Mouse (Mus musculus) CH12.LX (cell line): ENCODE data around the gene Nbas. TPM values are rescaled to one million over a fixed set of nuclear protein-coding genes. Genes with fewer than 3 reads are reported as not detected.

Experiments used
- DNase-seq: peaks from one replicate; pipeline ENCODE4 v3.0.0-alpha.2; 2013; ENCODE audit errors: extremely low read depth
- H3K27ac ChIP-seq: 2 replicates; pipeline ENCODE4 v1.5.1; 2012; ENCODE audit warnings: low read depth, mild to moderate bottlenecking, control low read depth, moderate library complexity; ENCODE audit not compliant: insufficient read depth
- H3K27me3 ChIP-seq: replicated peaks from 2 replicates; pipeline ENCODE3; 2012; ENCODE audit warnings: inconsistent platforms
- H3K36me3 ChIP-seq, 2 experiments: replicated peaks in 1 of 2; 2 replicates each; pipeline versions ENCODE3 to v1.6.1; 2012; ENCODE audit warnings: inconsistent platforms in 1 of 2, low read length in 1 of 2, mild to moderate bottlenecking in 1 of 2, mixed read lengths in 1 of 2, moderate library complexity in 1 of 2; ENCODE audit not compliant: control insufficient read depth in 1 of 2, insufficient read depth in 1 of 2
- H3K4me1 ChIP-seq, 2 experiments: 2 replicates each; pipeline ENCODE4 v1.6.1; 2012; ENCODE audit warnings: inconsistent platforms in 1 of 2, moderate library complexity in 1 of 2; ENCODE audit not compliant: insufficient read depth in 2 of 2, control insufficient read depth in 1 of 2
- H3K4me2 ChIP-seq: 2 replicates; pipeline ENCODE4 v1.6.1; 2012; ENCODE audit warnings: low read depth, mild to moderate bottlenecking, control low read depth; ENCODE audit not compliant: poor library complexity, insufficient read depth, severe bottlenecking
- H3K4me3 ChIP-seq, 3 experiments: fragments of 150-350 bp in 1 of 3; sonication (generic) in 1 of 3; replicated peaks in 1 of 3; 2 replicates each; pipeline versions ENCODE3 to v1.5.1; 2011 to 2012; ENCODE audit warnings: low read depth in 2 of 3, low read length in 2 of 3, mild to moderate bottlenecking in 2 of 3, moderate library complexity in 2 of 3, control low read depth in 1 of 3, improper control_type of control experiment in 1 of 3, inconsistent platforms in 1 of 3, mixed read lengths in 1 of 3; ENCODE audit not compliant: poor library complexity in 1 of 3
- H3K79me2 ChIP-seq: replicated peaks from 2 replicates; pipeline ENCODE4 v1.6.1; 2012; ENCODE audit warnings: mild to moderate bottlenecking, moderate library complexity; ENCODE audit not compliant: control insufficient read depth, poor library complexity, insufficient read depth, severe bottlenecking; ENCODE audit errors: extremely low read depth
- H3K9ac ChIP-seq: 2 replicates; pipeline ENCODE4 v1.6.1; 2012; ENCODE audit warnings: low read depth, mild to moderate bottlenecking, control low read depth, moderate library complexity; ENCODE audit not compliant: insufficient read depth
- H3K9me3 ChIP-seq: replicated peaks from 2 replicates; pipeline ENCODE3; 2012; ENCODE audit warnings: low read length, inconsistent platforms, mixed read lengths
- BHLHE40 ChIP-seq: IDR thresholded peaks from 2 replicates; pipeline ENCODE4 v1.6.1; 2011; ENCODE audit warnings: mild to moderate bottlenecking, low read depth, low read length, improper control_type of control experiment
- CHD2 ChIP-seq: IDR thresholded peaks from 2 replicates; pipeline ENCODE4 v1.6.1; 2011; ENCODE audit warnings: low read length, improper control_type of control experiment
- E2F4 ChIP-seq: IDR thresholded peaks from 2 replicates; pipeline ENCODE4 v1.6.1; 2011; ENCODE audit warnings: low read depth, low read length, improper control_type of control experiment; ENCODE audit not compliant: insufficient replicate concordance
- ELF1 ChIP-seq: IDR thresholded peaks from 2 replicates; pipeline ENCODE4 v1.6.1; 2014; ENCODE audit warnings: low read depth, mild to moderate bottlenecking, inconsistent platforms, low read length, improper control_type of control experiment
- HCFC1 ChIP-seq: IDR thresholded peaks from 2 replicates; pipeline ENCODE4 v1.6.1; 2012; ENCODE audit warnings: low read depth, mild to moderate bottlenecking, inconsistent platforms, low read length, improper control_type of control experiment
- JUND ChIP-seq: conservative IDR thresholded peaks from 2 replicates; pipeline ENCODE4 v1.6.1; 2011; ENCODE audit warnings: low read depth, low read length, improper control_type of control experiment
- MAFK ChIP-seq: IDR thresholded peaks from 2 replicates; pipeline ENCODE4 v1.6.1; 2011; ENCODE audit warnings: low read length, improper control_type of control experiment; ENCODE audit not compliant: insufficient replicate concordance
- MAZ ChIP-seq: IDR thresholded peaks from 2 replicates; pipeline ENCODE4 v1.6.1; 2012; ENCODE audit warnings: low read depth, mild to moderate bottlenecking, inconsistent platforms, low read length, improper control_type of control experiment, moderate library complexity
- MXI1 ChIP-seq: IDR thresholded peaks from 2 replicates; pipeline ENCODE4 v1.6.1; 2011; ENCODE audit warnings: mild to moderate bottlenecking, low read depth, low read length, improper control_type of control experiment
- NRF1 ChIP-seq: IDR thresholded peaks from 2 replicates; pipeline ENCODE4 v1.6.1; 2014; ENCODE audit warnings: low read depth, mild to moderate bottlenecking, inconsistent platforms, low read length, improper control_type of control experiment, moderate library complexity
- POLR2AphosphoS2 ChIP-seq: IDR thresholded peaks from 2 replicates; pipeline ENCODE4 v1.6.1; 2011; ENCODE audit warnings: low read depth, low read length, improper control_type of control experiment
- SIN3A ChIP-seq: IDR thresholded peaks from 2 replicates; pipeline ENCODE4 v1.6.1; 2012; ENCODE audit warnings: low read length, improper control_type of control experiment, inconsistent platforms
- TCF12 ChIP-seq: IDR thresholded peaks from 2 replicates; pipeline ENCODE4 v1.6.1; 2014; ENCODE audit warnings: low read depth, mild to moderate bottlenecking, inconsistent platforms, low read length, improper control_type of control experiment
- UBTF ChIP-seq: IDR thresholded peaks from 2 replicates; pipeline ENCODE4 v1.6.1; 2012; ENCODE audit warnings: low read depth, mild to moderate bottlenecking, inconsistent platforms, low read length, improper control_type of control experiment, moderate library complexity
- dilution Hi-C: fragments of 300-500 bp; cut with MboI; formaldehyde crosslinking; loops from 2 replicates; pipeline ENCODE4 v1.14.3; 2020; ENCODE audit warnings: low sequenced_read_pairs; ENCODE audit not compliant: extremely low pct_unique_long_range_greater_than_20kb, extremely low pct_ligation_motif_present
- in situ Hi-C: fragments of 300-500 bp; cut with MboI; formaldehyde crosslinking; loops from 3 replicates; pipeline ENCODE4 v1.14.3; 2019; ENCODE audit warnings: low sequenced_read_pairs, low pct_ligation_motif_present, low pct_unique_long_range_greater_than_20kb, mixed read lengths
- polyA plus RNA-seq: library from polyadenylated mRNA; unstranded; fragments of >175 nt; gene quantifications from 2 replicates; pipeline ENCODE4 v1.2.1, GENCODE M21; 2012; ENCODE audit warnings: low read depth; ENCODE audit not compliant: insufficient read length
- total RNA-seq, 2 experiments: library from RNA; depleted of rRNA; stranded (reverse); fragments of 300-350 nt in 1 of 2; fragments of >200 nt in 1 of 2; gene quantifications; 2 replicates each; pipeline ENCODE4 v1.2.3; 2012 to 2014

Nbas gene
- total and polyA plus RNA-seq, 3 experiments, result 16.9 to 51.6 (median 22.1) TPM

GRCm38 (mm10) chr12:13504771-13505444 lies 236.0 kb downstream of the Nbas start:
- Histone ChIP-seq H3K9me3 (no peaks in the 10 kb centered on the region), H3K79me2 (no peaks in the 10 kb centered on the region), H3K36me3 (peaks cover 7 to 23% of the 10 kb centered on the region in 2 experiments), H3K4me2 (no peak overlapping the region), H3K4me1 (peaks cover 5 to 19% of the 10 kb centered on the region in 2 experiments; a peak in 3 of 4 replicates), H3K4me3 (no peak overlapping the region), H3K27ac (no peak overlapping the region), H3K27me3 (no peaks in the 10 kb centered on the region), H3K9ac (no peak overlapping the region)
- no peak for TF ChIP-seq TCF12
- TF ChIP-seq MAZ, result no peak
- TF ChIP-seq SIN3A, result no peak
- in situ Hi-C loops (no loop called here), dilution Hi-C loops (no loop called here)
- no peak for DNase-seq

DNA sequence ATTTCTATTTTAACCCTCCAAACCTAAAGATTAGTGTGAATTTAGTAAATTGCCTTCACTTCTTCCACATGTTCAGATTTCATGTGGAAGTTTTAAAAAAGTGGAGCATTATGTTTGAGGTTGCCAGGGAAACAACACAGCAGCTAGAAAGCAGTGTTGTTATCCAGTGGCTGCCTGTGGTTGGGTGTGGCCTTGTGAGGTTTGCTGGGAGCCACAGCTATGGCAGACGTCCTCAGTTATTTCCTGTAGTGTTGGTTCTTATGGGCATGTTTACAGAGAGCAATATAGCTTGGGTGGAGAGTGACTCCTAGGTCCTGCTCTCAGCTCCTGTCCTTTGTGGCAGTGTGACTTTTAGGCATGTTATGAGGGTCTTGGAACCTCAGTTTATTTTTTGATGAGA lies 249.1 kb downstream of the Nbas start:
- Histone ChIP-seq H3K9me3 (no peaks in the 10 kb centered on the region), H3K4me1 (no peaks in the 10 kb centered on the region), H3K27ac (no peak overlapping the region), H3K4me3 (no peak overlapping the region), H3K9ac (no peak overlapping the region), H3K79me2 (no peaks in the 10 kb centered on the region), H3K4me2 (no peak overlapping the region), H3K27me3 (no peaks in the 10 kb centered on the region), H3K36me3 (peaks cover 40 to 66% of the 10 kb centered on the region in 2 experiments)
- DNase-seq, result no peak
- dilution Hi-C loops (no loop called here), in situ Hi-C loops (no loop called here)
- TF ChIP-seq HCFC1 (no peak), JUND (no peak), E2F4 (no peak), CHD2 (no peak), NRF1 (no peak), ELF1 (no peak), UBTF (no peak)

GRCm38 (mm10) chr12:13519413-13519812 lies 250.5 kb downstream of the Nbas start:
- dilution Hi-C loops, result no loop called here

More at GRCm38 (mm10) chr12:13519413-13519812, 250.5 kb downstream of the Nbas start:
- H3K9ac ChIP-seq, result no peak overlapping the region
- no peak overlapping the region for H3K4me3 ChIP-seq
- in situ Hi-C loops, result no loop called here
- no peak overlapping the region for H3K4me2 ChIP-seq
- H3K4me1 ChIP-seq, result no peaks in the 10 kb centered on the region
- H3K27ac ChIP-seq, result no peak overlapping the region
- TF ChIP-seq MAFK, result no peak
- no peak for TF ChIP-seq BHLHE40
- TF ChIP-seq MXI1, result no peak
- no peak for TF ChIP-seq POLR2AphosphoS2
- no peaks in the 10 kb centered on the region for H3K9me3 ChIP-seq
- no peaks in the 10 kb centered on the region for H3K79me2 ChIP-seq
- no peaks in the 10 kb centered on the region for H3K27me3 ChIP-seq
- peaks cover 47 to 68% of the 10 kb centered on the region in 2 experiments for H3K36me3 ChIP-seq
- DNase-seq, result no peak
